In the genomic region with DNA sequence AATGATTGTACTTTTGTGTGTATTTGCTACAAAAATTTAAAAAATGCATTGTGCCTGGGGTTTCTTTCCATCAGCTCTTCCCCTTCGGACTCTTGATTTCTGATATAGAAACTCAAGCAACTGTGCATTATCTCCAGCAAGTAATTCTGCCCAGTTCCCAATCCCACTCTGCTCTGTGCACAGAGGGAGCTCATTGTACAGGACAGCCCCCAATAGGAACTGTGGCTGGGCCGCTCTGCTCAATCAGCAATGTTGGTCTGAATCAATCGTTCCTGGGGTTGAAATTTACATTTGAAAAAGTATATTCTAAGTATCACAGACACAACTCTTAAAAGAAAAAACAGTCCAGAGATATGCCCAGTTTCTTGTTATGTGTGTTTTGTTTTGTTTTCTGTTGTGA, we compare ENCODE assay signal across 31 mouse cellular contexts.
DNase-seq lines count a peak whose midpoint lies in the region; ATAC-seq lines count a peak whose summit lies in the region.
"Had no signal": no experiment of that assay in that cellular context is flagged by ENCODE, and none has a peak within 500 bp of the region (broad histone marks: within the 10 kb centered on the region; RNA-seq: fewer than 3 reads in every experiment).

No protein-coding gene starts in this region.

- no peaks in the 10 kb centered on the region for H3K27me3 ChIP-seq in hindbrain, embryonic 11.5 days (ENCODE audit: control insufficient read depth, insufficient read depth, low read length)
- H3K27me3 ChIP-seq in hindbrain, embryonic 13.5 days, result no peaks in the 10 kb centered on the region
- no peaks in the 10 kb centered on the region for H3K27me3 ChIP-seq in forebrain, embryonic 12.5 days
- H3K27me3 ChIP-seq in forebrain, embryonic 15.5 days, result no peaks in the 10 kb centered on the region
- H3K27me3 ChIP-seq: heart, embryonic 13.5 days; hindbrain, embryonic 12.5 days; kidney, embryonic 15.5 days; limb, embryonic 15.5 days; liver, embryonic 13.5 days; megakaryocyte, embryonic 14.5 days; neural tube, embryonic 15.5 days had no signal

- no peaks in the 10 kb centered on the region for H3K9me3 ChIP-seq in hindbrain, embryonic 11.5 days (ENCODE audit: control insufficient read depth, low read length)
- no peaks in the 10 kb centered on the region for H3K9me3 ChIP-seq in hindbrain, embryonic 13.5 days
- H3K9me3 ChIP-seq in forebrain, embryonic 12.5 days, result no peaks in the 10 kb centered on the region
- no peaks in the 10 kb centered on the region for H3K9me3 ChIP-seq in forebrain, embryonic 15.5 days
- H3K9me3 ChIP-seq: heart, embryonic 13.5 days; hindbrain, embryonic 12.5 days; kidney, embryonic 15.5 days; limb, embryonic 10.5 days; limb, embryonic 15.5 days; liver, embryonic 13.5 days; megakaryocyte, embryonic 14.5 days; neural tube, embryonic 15.5 days had no signal

- H3K4me1 ChIP-seq in hindbrain, embryonic 11.5 days (replicated peaks; ENCODE audit: control insufficient read depth, insufficient read depth, low read length), result no peaks in the 10 kb centered on the region
- peaks cover 19% of the 10 kb centered on the region for H3K4me1 ChIP-seq in hindbrain, embryonic 13.5 days (replicated peaks)
- H3K4me1 ChIP-seq in forebrain, embryonic 12.5 days, result peaks cover 26% of the 10 kb centered on the region
- H3K4me1 ChIP-seq in forebrain, embryonic 15.5 days, result peaks cover 13% of the 10 kb centered on the region
- H3K4me1 ChIP-seq: liver, embryonic 13.5 days; megakaryocyte, embryonic 14.5 days had no signal

- H3K9ac ChIP-seq in hindbrain, embryonic 11.5 days (ENCODE audit: low read depth, low read length), result no peak overlapping the region
- H3K9ac ChIP-seq in hindbrain, embryonic 13.5 days, result no peak overlapping the region
- H3K9ac ChIP-seq in forebrain, embryonic 12.5 days, result no peak overlapping the region
- no peak overlapping the region for H3K9ac ChIP-seq in forebrain, embryonic 15.5 days (replicated peaks)
- H3K9ac ChIP-seq: hindbrain, embryonic 12.5 days; kidney, embryonic 15.5 days; limb, embryonic 15.5 days; liver, embryonic 13.5 days; neural tube, embryonic 15.5 days had no signal

- peak; percentile 43; the same call in 1 of the 2 replicates for ATAC-seq in hindbrain, embryonic 11.5 days (ENCODE audit: low FRiP score)
- ATAC-seq in hindbrain, embryonic 13.5 days (ENCODE audit: low FRiP score), result no peak
- ATAC-seq in forebrain, embryonic 12.5 days (ENCODE audit: low FRiP score), result peak; percentile 58; the same call in 1 of the 2 replicates
- 0 out of 2 replicates have a peak, but pooled peaks have one; percentile 68 for ATAC-seq in forebrain, embryonic 15.5 days (replicated peaks)
- no peak for ATAC-seq in inflammation-experienced regulatory T-cells, adult 6 months
- ATAC-seq: activated CD4-positive, CD25-positive, alpha-beta regulatory T cell, adult 4 months; lung, postnatal 0 days had no signal

- no peak overlapping the region for H3K4me2 ChIP-seq in hindbrain, embryonic 11.5 days (replicated peaks; ENCODE audit: low read depth, low read length)
- H3K4me2 ChIP-seq in hindbrain, embryonic 13.5 days, result no peak overlapping the region
- no peak overlapping the region for H3K4me2 ChIP-seq in forebrain, embryonic 12.5 days
- H3K4me2 ChIP-seq in forebrain, embryonic 15.5 days (replicated peaks), result no peak overlapping the region
- H3K4me2 ChIP-seq: kidney, embryonic 15.5 days; limb, embryonic 15.5 days; liver, embryonic 13.5 days; neural tube, embryonic 15.5 days had no signal

- no peak overlapping the region for H3K27ac ChIP-seq in hindbrain, embryonic 11.5 days (ENCODE audit: low read depth, low read length)
- H3K27ac ChIP-seq in hindbrain, embryonic 13.5 days, result no peak overlapping the region
- H3K27ac ChIP-seq in forebrain, embryonic 12.5 days, result no peak overlapping the region
- no peak overlapping the region for H3K27ac ChIP-seq in forebrain, embryonic 15.5 days (replicated peaks)
- H3K27ac ChIP-seq: gastrocnemius, adult 2 months; kidney, embryonic 15.5 days; layer of hippocampus, adult 2 months; liver, embryonic 13.5 days; neural tube, embryonic 15.5 days had no signal

- WGBS in hindbrain, embryonic 11.5 days, result 39% methylated on average over 3 of the region's 3 CpGs
- WGBS in hindbrain, embryonic 13.5 days, result 25% methylated on average over 3 of the region's 3 CpGs
- WGBS in forebrain, embryonic 12.5 days, result 15% methylated on average over 3 of the region's 3 CpGs
- WGBS in forebrain, embryonic 15.5 days, result 15% methylated on average over 3 of the region's 3 CpGs

- H3K36me3 ChIP-seq in hindbrain, embryonic 11.5 days (ENCODE audit: control insufficient read depth, insufficient read depth, low read length), result no peaks in the 10 kb centered on the region
- no peaks in the 10 kb centered on the region for H3K36me3 ChIP-seq in hindbrain, embryonic 13.5 days
- H3K36me3 ChIP-seq in forebrain, embryonic 12.5 days (replicated peaks), result no peaks in the 10 kb centered on the region
- no peaks in the 10 kb centered on the region for H3K36me3 ChIP-seq in forebrain, embryonic 15.5 days
- H3K36me3 ChIP-seq: heart, embryonic 13.5 days; hindbrain, embryonic 12.5 days; kidney, embryonic 15.5 days; limb, embryonic 10.5 days; limb, embryonic 15.5 days; liver, embryonic 13.5 days; neural tube, embryonic 15.5 days had no signal

- H3K4me3 ChIP-seq in hindbrain, embryonic 11.5 days (ENCODE audit: low read depth, low read length), result no peak overlapping the region
- H3K4me3 ChIP-seq in hindbrain, embryonic 13.5 days, result no peak overlapping the region
- H3K4me3 ChIP-seq in forebrain, embryonic 12.5 days (replicated peaks), result no peak overlapping the region
- no peak overlapping the region for H3K4me3 ChIP-seq in forebrain, embryonic 15.5 days
- H3K4me3 ChIP-seq: gastrocnemius, adult 2 months; heart, embryonic 13.5 days; hindbrain, embryonic 12.5 days; kidney, embryonic 15.5 days; layer of hippocampus, adult 2 months; limb, embryonic 10.5 days; limb, embryonic 15.5 days; liver, embryonic 13.5 days; megakaryocyte, embryonic 14.5 days; neural tube, embryonic 15.5 days had no signal

- DNase-seq in hindbrain, embryonic 11.5 days (ENCODE audit: low spot score), result peak; percentile 12
- no peak for DNase-seq in adrenal gland, postnatal 10 days
- DNase-seq: adrenal gland, adult 2 months; B cell, adult 2 months; cerebellum, adult 11 months; cerebellum, adult 9-10 months; cerebellum, postnatal 36 days; gastrocnemius, adult 2 months; gastrocnemius, postnatal 36 days; heart, postnatal 14 days; kidney, adult 11 months; kidney, postnatal 36 days; liver, embryonic 13.5 days; lung, adult 18-20 months; lung, postnatal 4 days; right cerebral cortex, postnatal 14 days; thymus, postnatal 4 days had no signal

Comparison
In these comparisons a context has a peak if more than half of its experiments do, and no peak if none do; other contexts are left out.
1. ATAC-seq: peak in hindbrain, embryonic 11.5 days (single experiment), forebrain, embryonic 12.5 days (single experiment) and forebrain, embryonic 15.5 days (single experiment); none in hindbrain, embryonic 13.5 days (single experiment) and inflammation-experienced regulatory T-cells, adult 6 months (single experiment).